Mouse (Mus musculus): Measurements from ENCODE around the gene Ndufa12. TPM values are rescaled to one million over a fixed set of nuclear protein-coding genes. Genes with fewer than 3 reads are reported as not detected.

Ndufa12 gene
- 601 and 637 TPM in 2 replicates for polyA plus RNA-seq (2015; fragmentation: Nextera tagmentation; extraction: Ambion mirVana)

GRCm38 (mm10) chr10:94198482-94199405, at the start of gene Ndufa12:
TSS of gene Ndufa12 (plus strand) at chr10:94198720.

Other genes starting within 250 kb of the Ndufa12 start
- 28.0 and 29.6 TPM in 2 replicates for gene Vezt, start 162.9 kb upstream of the Ndufa12 start, polyA plus RNA-seq (2015; fragmentation: Nextera tagmentation; extraction: Ambion mirVana)
- 1.9 and 2.2 TPM in 2 replicates for gene Fgd6, start 162.7 kb upstream of the Ndufa12 start, polyA plus RNA-seq (2015; fragmentation: Nextera tagmentation; extraction: Ambion mirVana)
- 3.7 and 3.8 TPM in 2 replicates for gene Nr2c1, start 50.7 kb upstream of the Ndufa12 start, polyA plus RNA-seq (2015; fragmentation: Nextera tagmentation; extraction: Ambion mirVana)
- gene Gm4792, start 100.0 kb downstream of the Ndufa12 start, polyA plus RNA-seq (2015; fragmentation: Nextera tagmentation; extraction: Ambion mirVana): 0.35 TPM in 1 of 2 replicates, not detected in the other
- 19.3 and 21.5 TPM in 2 replicates for gene Tmcc3, start 113.2 kb downstream of the Ndufa12 start, polyA plus RNA-seq (2015; fragmentation: Nextera tagmentation; extraction: Ambion mirVana)